Mouse (Mus musculus): Measurements from ENCODE around the gene Kiss1r. TPM values are rescaled to one million over a fixed set of nuclear protein-coding genes. Genes with fewer than 3 reads are reported as not detected.

Kiss1r gene
- total and polyA plus RNA-seq, 3 experiments, result 0.30 to 0.33 (median 0.33) TPM

- H3K36me3 ChIP-seq (replicated peaks), result peaks cover 80% of the 10 kb centered on the region
Measured at GRCm38 (mm10) chr10:79907415-79907814, 9.4 kb upstream of the Kiss1r start.

GRCm38 (mm10) chr10:79908167-79909091 lies 8.3 kb upstream of the Kiss1r start, which contains the start of gene Med16:
Med16 (minus strand) TSS chr10:79908923.
- Histone ChIP-seq H3K36me3 (replicated peaks) (peaks cover 80% of the 10 kb centered on the region), H3K27me3 (ENCODE audit: insufficient read depth, low read length) (no peaks in the 10 kb centered on the region), H3K9me3 (replicated peaks) (no peaks in the 10 kb centered on the region), H3K4me1 (ENCODE audit: insufficient read depth, low read depth, low read length) (peaks cover 51% of the 10 kb centered on the region), H3K4me3 (ENCODE audit: low read depth, low read length) (peak within 1 kb of the TSS; percentile 79)
- ATAC-seq (ENCODE audit: extremely low read depth, insufficient number of reproducible peaks, low FRiP score, poor library complexity, severe bottlenecking) (peak; percentile 95), DNase-seq (ENCODE audit: low spot score) (peak; percentile 98)
- TF ChIP-seq POLR2AphosphoS5 (IDR thresholded peaks at IDR 0.05; ENCODE audit: insufficient replicate concordance, low read depth, low read length), result no peak
- no peak for TF ChIP-seq GATA1 (IDR thresholded peaks at IDR 0.05; ENCODE audit: borderline replicate concordance, low read length)

More at GRCm38 (mm10) chr10:79907415-79907814, 9.4 kb upstream of the Kiss1r start:
- H3K4me1 ChIP-seq (ENCODE audit: insufficient read depth, low read depth, low read length), result peaks cover 45% of the 10 kb centered on the region
- H3K9me3 ChIP-seq (replicated peaks), result no peaks in the 10 kb centered on the region
- no peak for ATAC-seq (ENCODE audit: extremely low read depth, insufficient number of reproducible peaks, low FRiP score, poor library complexity, severe bottlenecking)
- no peaks in the 10 kb centered on the region for H3K27me3 ChIP-seq (ENCODE audit: insufficient read depth, low read length)
- no peak for TF ChIP-seq CTCF (IDR thresholded peaks at IDR 0.05; ENCODE audit: low read depth, low read length)
- no peak for TF ChIP-seq POLR2AphosphoS5 (IDR thresholded peaks at IDR 0.05; ENCODE audit: insufficient replicate concordance, low read depth, low read length)
- TF ChIP-seq GATA2 (IDR thresholded peaks at IDR 0.05; ENCODE audit: borderline replicate concordance, low read depth, low read length), result no peak
- TF ChIP-seq TAL1 (conservative IDR thresholded peaks at IDR 0.05; ENCODE audit: low read depth, low read length), result no peak
- no peak for TF ChIP-seq GATA1 (IDR thresholded peaks at IDR 0.05; ENCODE audit: borderline replicate concordance, low read length)
- peak overlapping the region; percentile 15; the same call in 1 of the 2 replicates for H3K4me3 ChIP-seq (ENCODE audit: low read depth, low read length)
- no peak for DNase-seq (ENCODE audit: low spot score)

GRCm38 (mm10) chr10:79909092-79909922 lies 7.5 kb upstream of the Kiss1r start:
- peak; percentile 35 for DNase-seq (ENCODE audit: low spot score)
- peak overlapping the region; percentile 10; the same call in 1 of the 2 replicates for H3K4me3 ChIP-seq (ENCODE audit: low read depth, low read length)
- H3K27me3 ChIP-seq (ENCODE audit: insufficient read depth, low read length), result no peaks in the 10 kb centered on the region
- ATAC-seq (ENCODE audit: extremely low read depth, insufficient number of reproducible peaks, low FRiP score, poor library complexity, severe bottlenecking), result no peak
- H3K9me3 ChIP-seq (replicated peaks), result no peaks in the 10 kb centered on the region
- H3K36me3 ChIP-seq (replicated peaks), result peaks cover 82% of the 10 kb centered on the region
- no peak for TF ChIP-seq TAL1 (conservative IDR thresholded peaks at IDR 0.05; ENCODE audit: low read depth, low read length)
- no peak for TF ChIP-seq GATA2 (IDR thresholded peaks at IDR 0.05; ENCODE audit: borderline replicate concordance, low read depth, low read length)
- TF ChIP-seq CTCF (IDR thresholded peaks at IDR 0.05; ENCODE audit: low read depth, low read length), result no peak
- TF ChIP-seq POLR2AphosphoS5 (IDR thresholded peaks at IDR 0.05; ENCODE audit: insufficient replicate concordance, low read depth, low read length), result peak; percentile 78; the same call in 1 of the 2 replicates
- H3K4me1 ChIP-seq (ENCODE audit: insufficient read depth, low read depth, low read length), result peaks cover 59% of the 10 kb centered on the region

- Histone ChIP-seq H3K4me1 (ENCODE audit: insufficient read depth, low read depth, low read length) (peaks cover 72% of the 10 kb centered on the region), H3K4me3 (ENCODE audit: low read depth, low read length) (no peak within 1 kb of the TSS), H3K9me3 (replicated peaks) (no peaks in the 10 kb centered on the region), H3K36me3 (replicated peaks) (peaks cover 74% of the 10 kb centered on the region), H3K27me3 (ENCODE audit: insufficient read depth, low read length) (no peaks in the 10 kb centered on the region)
- no peak for ATAC-seq (ENCODE audit: extremely low read depth, insufficient number of reproducible peaks, low FRiP score, poor library complexity, severe bottlenecking)
- DNase-seq (ENCODE audit: low spot score), result no peak
- TF ChIP-seq GATA2 (IDR thresholded peaks at IDR 0.05; ENCODE audit: borderline replicate concordance, low read depth, low read length) (no peak), POLR2AphosphoS5 (IDR thresholded peaks at IDR 0.05; ENCODE audit: insufficient replicate concordance, low read depth, low read length) (no peak), TAL1 (conservative IDR thresholded peaks at IDR 0.05; ENCODE audit: low read depth, low read length) (no peak), CTCF (IDR thresholded peaks at IDR 0.05; ENCODE audit: low read depth, low read length) (no peak), GATA1 (IDR thresholded peaks at IDR 0.05; ENCODE audit: borderline replicate concordance, low read length) (no peak)
Measured at GRCm38 (mm10) chr10:79910556-79910955, 6.2 kb upstream of the Kiss1r start, which contains the start of gene Gm26602. Gm26602 (plus strand) TSS chr10:79910856.

- Histone ChIP-seq H3K27me3 (ENCODE audit: insufficient read depth, low read length) (no peaks in the 10 kb centered on the region), H3K4me3 (ENCODE audit: low read depth, low read length) (no peak overlapping the region; the same call in 1 of the 2 replicates), H3K9me3 (replicated peaks) (no peaks in the 10 kb centered on the region), H3K36me3 (replicated peaks) (peaks cover 56% of the 10 kb centered on the region), H3K4me1 (ENCODE audit: insufficient read depth, low read depth, low read length) (peaks cover 75% of the 10 kb centered on the region)
- no peak for TF ChIP-seq CTCF (IDR thresholded peaks at IDR 0.05; ENCODE audit: low read depth, low read length)
- no peak for TF ChIP-seq TAL1 (conservative IDR thresholded peaks at IDR 0.05; ENCODE audit: low read depth, low read length)
- TF ChIP-seq GATA2 (IDR thresholded peaks at IDR 0.05; ENCODE audit: borderline replicate concordance, low read depth, low read length), result no peak
- no peak for TF ChIP-seq POLR2AphosphoS5 (IDR thresholded peaks at IDR 0.05; ENCODE audit: insufficient replicate concordance, low read depth, low read length)
- no peak for TF ChIP-seq GATA1 (IDR thresholded peaks at IDR 0.05; ENCODE audit: borderline replicate concordance, low read length)
- no peak for ATAC-seq (ENCODE audit: extremely low read depth, insufficient number of reproducible peaks, low FRiP score, poor library complexity, severe bottlenecking)
- no peak for DNase-seq (ENCODE audit: low spot score)
Measured at GRCm38 (mm10) chr10:79912412-79912811, 4.4 kb upstream of the Kiss1r start.

All from G1E (cell line).